In genomic region chr19:48298384-48298783, GRCm38 (mm10) we compare ENCODE assay signal across 12 mouse cellular contexts.
"Had no signal": no experiment of that assay in that cellular context is flagged by ENCODE, and none has a peak within 500 bp of the region (broad histone marks: within the 10 kb centered on the region; RNA-seq: fewer than 3 reads in every experiment).

No protein-coding gene starts in this region.

- DNase-seq: gastrocnemius, adult 2 months; gastrocnemius, postnatal 10 days; gastrocnemius, postnatal 25 days; heart, adult 2 months; heart, postnatal 4 days; kidney, adult 18-20 months; kidney, adult 8-10 months; kidney, postnatal 10 days; kidney, postnatal 25 days; kidney, postnatal 4 days; liver; liver, embryonic 13.5 days had no signal
